Mouse (Mus musculus): ENCODE results near the gene Fancl. TPM values are rescaled to one million over a fixed set of nuclear protein-coding genes. Genes with fewer than 3 reads are reported as not detected.
"Not testable (repeated sequence)": the region's sequence is repeated elsewhere in the genome, so short reads cannot be mapped to it uniquely, and the experiment has no call there.

The Fancl gene
- 1 to 10 TPM; 7.2 to 8.3 TPM for total RNA-seq (2021)

- DNase-seq (ENCODE audit: low spot score in 2 of 2) = no peak
- intact Hi-C loops (cut with DNase I) = loop anchor here (5.0 kb wide), 1 partner anchor 179 kb away; no protein-coding TSS in a partner anchor
Observed at GRCm38 (mm10) chr11:26385971-26386370, at the start of gene Fancl. Fancl (plus strand) TSS chr11:26386135.

GRCm38 (mm10) chr11:26336848-26337247 is 49.1 kb upstream of the Fancl start:
- intact Hi-C loops (cut with DNase I) = no loop called here
- no peak for DNase-seq (ENCODE audit: low spot score in 2 of 2)

- intact Hi-C loops (cut with DNase I); DNase-seq (ENCODE audit: low spot score in 2 of 2): not testable (repeated sequence)
Observed at GRCm38 (mm10) chr11:26370176-26370575, 15.8 kb upstream of the Fancl start.

- intact Hi-C loops (cut with DNase I); DNase-seq (ENCODE audit: low spot score in 2 of 2): not testable (repeated sequence)
Observed at GRCm38 (mm10) chr11:26371980-26372379, 14.0 kb upstream of the Fancl start.

- no peak for DNase-seq (ENCODE audit: low spot score in 2 of 2)
- intact Hi-C loops (cut with DNase I) = no loop called here
Observed at GRCm38 (mm10) chr11:26374132-26374531, 11.8 kb upstream of the Fancl start.

GRCm38 (mm10) chr11:26378074-26378473 is 7.9 kb upstream of the Fancl start:
- intact Hi-C loops (cut with DNase I) = no loop called here
- no peak for DNase-seq (ENCODE audit: low spot score in 2 of 2)

GRCm38 (mm10) chr11:26381499-26381898 is 4.4 kb upstream of the Fancl start:
- intact Hi-C loops (cut with DNase I) = no loop called here
- no peak for DNase-seq (ENCODE audit: low spot score in 2 of 2)

GRCm38 (mm10) chr11:26386678-26387077 is 743 bp downstream of the Fancl start:
- intact Hi-C loops (cut with DNase I) = loop anchor here (5.0 kb wide), 1 partner anchor 179 kb away; no protein-coding TSS in a partner anchor

GRCm38 (mm10) chr11:26387087-26387611 is 1.2 kb downstream of the Fancl start:
- intact Hi-C loops (cut with DNase I) = loop anchor here (5.0 kb wide), 1 partner anchor 180 kb away; no protein-coding TSS in a partner anchor
- DNase-seq (ENCODE audit: low spot score in 2 of 2) = peak; percentile 92 to 94

More at GRCm38 (mm10) chr11:26386678-26387077, 743 bp downstream of the Fancl start:
- no peak for DNase-seq (ENCODE audit: low spot score in 2 of 2)

GRCm38 (mm10) chr11:26395561-26395960 is 9.6 kb downstream of the Fancl start:
- intact Hi-C loops (cut with DNase I) = no loop called here
- no peak for DNase-seq (ENCODE audit: low spot score in 2 of 2)

GRCm38 (mm10) chr11:26412972-26413371 is 27.0 kb downstream of the Fancl start:
- intact Hi-C loops (cut with DNase I) = no loop called here

GRCm38 (mm10) chr11:26421472-26421871 is 35.5 kb downstream of the Fancl start:
- no peak for DNase-seq (ENCODE audit: low spot score in 2 of 2)
- intact Hi-C loops (cut with DNase I) = no loop called here

More at GRCm38 (mm10) chr11:26412972-26413371, 27.0 kb downstream of the Fancl start:
- no peak for DNase-seq (ENCODE audit: low spot score in 2 of 2)

- no peak for DNase-seq (ENCODE audit: low spot score in 2 of 2)
- intact Hi-C loops (cut with DNase I) = no loop called here
Observed at GRCm38 (mm10) chr11:26434229-26434628, 48.3 kb downstream of the Fancl start.

- intact Hi-C loops (cut with DNase I) = no loop called here
- peak; percentile 4 to 9 for DNase-seq (ENCODE audit: low spot score in 2 of 2)
Observed at GRCm38 (mm10) chr11:26437818-26438217, 51.9 kb downstream of the Fancl start.

GRCm38 (mm10) chr11:26441121-26441520 is 55.2 kb downstream of the Fancl start:
- intact Hi-C loops (cut with DNase I) = no loop called here
- DNase-seq (ENCODE audit: low spot score in 2 of 2) = no peak

GRCm38 (mm10) chr11:26444374-26444773 is 58.4 kb downstream of the Fancl start:
- DNase-seq (ENCODE audit: low spot score in 2 of 2) = no peak
- intact Hi-C loops (cut with DNase I) = no loop called here

GRCm38 (mm10) chr11:26449789-26450188 is 63.9 kb downstream of the Fancl start:
- intact Hi-C loops (cut with DNase I) = no loop called here
- no peak for DNase-seq (ENCODE audit: low spot score in 2 of 2)

GRCm38 (mm10) chr11:26450636-26451035 is 64.7 kb downstream of the Fancl start:
- intact Hi-C loops (cut with DNase I) = no loop called here

GRCm38 (mm10) chr11:26451228-26451627 is 65.3 kb downstream of the Fancl start:
- intact Hi-C loops (cut with DNase I) = no loop called here
- no peak for DNase-seq (ENCODE audit: low spot score in 2 of 2)

More at GRCm38 (mm10) chr11:26450636-26451035, 64.7 kb downstream of the Fancl start:
- no peak for DNase-seq (ENCODE audit: low spot score in 2 of 2)

- intact Hi-C loops (cut with DNase I) = no loop called here
- no peak for DNase-seq (ENCODE audit: low spot score in 2 of 2)
Observed at GRCm38 (mm10) chr11:26452693-26453092, 66.8 kb downstream of the Fancl start.

GRCm38 (mm10) chr11:26454081-26454480 is 68.1 kb downstream of the Fancl start:
- no peak for DNase-seq (ENCODE audit: low spot score in 2 of 2)
- intact Hi-C loops (cut with DNase I) = no loop called here

Data from left cerebral cortex, postnatal 36 days (tissue).